Mouse (Mus musculus): ENCODE data around the gene Rtl8c. TPM values are rescaled to one million over a fixed set of nuclear protein-coding genes. Genes with fewer than 3 reads are reported as not detected.
"Not testable (repeated sequence)": the region's sequence is repeated elsewhere in the genome, so short reads cannot be mapped to it uniquely, and the experiment has no call there.

Rtl8c gene
- polyA plus RNA-seq, 1 experiment from 2014 or later, result 295 TPM

- H3K4me1 ChIP-seq (ENCODE audit: control insufficient read depth, insufficient read depth, low read length); H3K27ac ChIP-seq (ENCODE audit: low read depth, low read length); ATAC-seq (ENCODE audit: low read depth); H3K4me2 ChIP-seq (ENCODE audit: low read depth, low read length); H3K9ac ChIP-seq (replicated peaks; ENCODE audit: low read depth, low read length); H3K27me3 ChIP-seq (ENCODE audit: control insufficient read depth, insufficient read depth, low read length); H3K9me3 ChIP-seq (ENCODE audit: control insufficient read depth, low read length); H3K4me3 ChIP-seq (ENCODE audit: low read depth, low read length); H3K36me3 ChIP-seq (ENCODE audit: control insufficient read depth, insufficient read depth, low read length): not testable (repeated sequence)
Measured at GRCm38 (mm10) chrX:53611395-53611794, 3.6 kb downstream of the Rtl8c start.

- WGBS, result 58% methylated on average over 3 of the region's 3 CpGs
- ATAC-seq (ENCODE audit: low read depth); H3K4me2 ChIP-seq (ENCODE audit: low read depth, low read length); H3K9ac ChIP-seq (replicated peaks; ENCODE audit: low read depth, low read length); H3K4me1 ChIP-seq (ENCODE audit: control insufficient read depth, insufficient read depth, low read length); H3K4me3 ChIP-seq (ENCODE audit: low read depth, low read length); H3K9me3 ChIP-seq (ENCODE audit: control insufficient read depth, low read length); H3K36me3 ChIP-seq (ENCODE audit: control insufficient read depth, insufficient read depth, low read length); H3K27ac ChIP-seq (ENCODE audit: low read depth, low read length); H3K27me3 ChIP-seq (ENCODE audit: control insufficient read depth, insufficient read depth, low read length): not testable (repeated sequence)
Measured at GRCm38 (mm10) chrX:53638107-53638506, 30.3 kb downstream of the Rtl8c start.

GRCm38 (mm10) chrX:53642604-53642979 lies 34.8 kb downstream of the Rtl8c start:
- peak; percentile 5 for ATAC-seq (ENCODE audit: low read depth)
- WGBS, result 38% methylated on average over 3 of the region's 4 CpGs
- not testable (repeated sequence) for H3K9me3 ChIP-seq (ENCODE audit: control insufficient read depth, low read length); H3K4me3 ChIP-seq (ENCODE audit: low read depth, low read length); H3K4me1 ChIP-seq (ENCODE audit: control insufficient read depth, insufficient read depth, low read length); H3K9ac ChIP-seq (replicated peaks; ENCODE audit: low read depth, low read length); H3K27me3 ChIP-seq (ENCODE audit: control insufficient read depth, insufficient read depth, low read length); H3K36me3 ChIP-seq (ENCODE audit: control insufficient read depth, insufficient read depth, low read length); H3K27ac ChIP-seq (ENCODE audit: low read depth, low read length)
- H3K4me2 ChIP-seq (ENCODE audit: low read depth, low read length), result peak overlapping the region; percentile 35; the same call in 1 of the 2 replicates

GRCm38 (mm10) chrX:53642980-53643961 lies 35.4 kb downstream of the Rtl8c start, which contains the start of gene Rtl8a:
Gene Rtl8a (minus strand): TSS chrX:53643682.
- not testable (repeated sequence) for H3K36me3 ChIP-seq (ENCODE audit: control insufficient read depth, insufficient read depth, low read length); H3K9ac ChIP-seq (replicated peaks; ENCODE audit: low read depth, low read length); H3K27me3 ChIP-seq (ENCODE audit: control insufficient read depth, insufficient read depth, low read length); H3K4me1 ChIP-seq (ENCODE audit: control insufficient read depth, insufficient read depth, low read length); H3K9me3 ChIP-seq (ENCODE audit: control insufficient read depth, low read length)
- H3K4me3 ChIP-seq (ENCODE audit: low read depth, low read length), result peak within 1 kb of the TSS; percentile 21
- peak within 1 kb of the TSS; percentile 48; the same call in 1 of the 2 replicates for H3K27ac ChIP-seq (ENCODE audit: low read depth, low read length)
- WGBS, result 23% methylated on average over 10 of the region's 50 CpGs
- H3K4me2 ChIP-seq (ENCODE audit: low read depth, low read length), result peak within 1 kb of the TSS; percentile 44
- ATAC-seq (ENCODE audit: low read depth), result peak; percentile 96

- no peak overlapping the region for H3K27ac ChIP-seq (ENCODE audit: low read depth, low read length)
- H3K27me3 ChIP-seq (ENCODE audit: control insufficient read depth, insufficient read depth, low read length), result no peaks in the 10 kb centered on the region
- no peaks in the 10 kb centered on the region for H3K9me3 ChIP-seq (ENCODE audit: control insufficient read depth, low read length)
- H3K4me2 ChIP-seq (ENCODE audit: low read depth, low read length), result no peak overlapping the region
- H3K36me3 ChIP-seq (ENCODE audit: control insufficient read depth, insufficient read depth, low read length), result no peaks in the 10 kb centered on the region
- no peak overlapping the region for H3K4me3 ChIP-seq (ENCODE audit: low read depth, low read length)
- H3K4me1 ChIP-seq (ENCODE audit: control insufficient read depth, insufficient read depth, low read length), result no peaks in the 10 kb centered on the region
- ATAC-seq (ENCODE audit: low read depth), result no peak
- H3K9ac ChIP-seq (replicated peaks; ENCODE audit: low read depth, low read length), result no peak overlapping the region
- 79% methylated on average over 6 of the region's 6 CpGs for WGBS
Measured at GRCm38 (mm10) chrX:53645885-53646284, 38.1 kb downstream of the Rtl8c start.

- H3K27me3 ChIP-seq (ENCODE audit: control insufficient read depth, insufficient read depth, low read length); H3K4me3 ChIP-seq (ENCODE audit: low read depth, low read length); ATAC-seq (ENCODE audit: low read depth); H3K4me1 ChIP-seq (ENCODE audit: control insufficient read depth, insufficient read depth, low read length); H3K9ac ChIP-seq (replicated peaks; ENCODE audit: low read depth, low read length); H3K27ac ChIP-seq (ENCODE audit: low read depth, low read length); H3K9me3 ChIP-seq (ENCODE audit: control insufficient read depth, low read length); H3K36me3 ChIP-seq (ENCODE audit: control insufficient read depth, insufficient read depth, low read length); H3K4me2 ChIP-seq (ENCODE audit: low read depth, low read length): not testable (repeated sequence)
- 71% methylated on average over 4 of the region's 4 CpGs for WGBS
Measured at GRCm38 (mm10) chrX:53652917-53653316, 45.1 kb downstream of the Rtl8c start.

Other genes with a start within 250 kb of the Rtl8c start
- 41.9 and 55.4 TPM in 2 replicates for gene Mospd1, start 237.5 kb upstream of the Rtl8c start, polyA plus RNA-seq (2014; fragmentation: Nextera tagmentation; extraction: Ambion mirVana)
- gene Etd, start 173.1 kb upstream of the Rtl8c start, polyA plus RNA-seq (2014; fragmentation: Nextera tagmentation; extraction: Ambion mirVana), result not detected in 2 replicates
- gene Gm14597, start 947 bp downstream of the Rtl8c start, polyA plus RNA-seq (2014; fragmentation: Nextera tagmentation; extraction: Ambion mirVana), result 0.59 TPM in 1 of 2 replicates, not detected in the other
- gene Rtl8a, start 35.6 kb downstream of the Rtl8c start, polyA plus RNA-seq (2014; fragmentation: Nextera tagmentation; extraction: Ambion mirVana), result 237 and 276 TPM in 2 replicates
- 179 and 190 TPM in 2 replicates for gene Rtl8b, start 62.4 kb downstream of the Rtl8c start, polyA plus RNA-seq (2014; fragmentation: Nextera tagmentation; extraction: Ambion mirVana)
- 0.15 TPM in 1 of 2 replicates, not detected in the other for gene 4930502E18Rik, start 116.8 kb downstream of the Rtl8c start, polyA plus RNA-seq (2014; fragmentation: Nextera tagmentation; extraction: Ambion mirVana)
- not detected in 2 replicates for gene 1700013H16Rik, start 149.8 kb downstream of the Rtl8c start, polyA plus RNA-seq (2014; fragmentation: Nextera tagmentation; extraction: Ambion mirVana)
- gene Zfp36l3, start 168.4 kb downstream of the Rtl8c start, polyA plus RNA-seq (2014; fragmentation: Nextera tagmentation; extraction: Ambion mirVana), result not detected in 2 replicates
- gene Xlr, start 189.7 kb downstream of the Rtl8c start, polyA plus RNA-seq (2014; fragmentation: Nextera tagmentation; extraction: Ambion mirVana), result 0.35 and 0.75 TPM in 2 replicates